Mouse (Mus musculus): ENCODE measurements around the gene Sost. TPM values are rescaled to one million over a fixed set of nuclear protein-coding genes. Genes with fewer than 3 reads are reported as not detected.

Sost gene
- polyA plus RNA-seq, 1 experiment from 2014 or later = not detected

DNA sequence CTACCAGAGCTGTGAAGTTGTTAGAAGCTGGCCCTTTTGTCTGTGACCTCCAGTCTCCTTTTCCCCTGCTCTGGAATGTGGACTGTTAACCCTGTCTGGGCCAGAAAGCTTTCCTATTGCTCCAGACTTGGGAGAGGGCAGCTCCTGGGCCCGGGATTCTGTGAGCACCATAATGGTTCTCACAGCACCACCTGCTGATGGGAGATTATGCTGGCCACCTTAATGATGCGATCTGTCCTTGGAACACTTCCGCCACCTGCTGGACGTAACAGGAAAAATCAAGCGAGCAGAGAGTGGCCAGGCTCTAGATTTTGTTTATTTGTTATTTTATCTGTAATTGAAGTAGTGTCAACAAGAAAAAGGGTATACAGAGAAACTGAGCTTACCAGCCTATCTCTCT, 2.0 kb upstream of the Sost start:
- 0 out of 2 replicates have a peak, but pooled peaks cover 2% of the 10 kb centered on the region for H3K36me3 ChIP-seq (ENCODE audit: control insufficient read depth, insufficient read depth, low read length)
- H3K9me3 ChIP-seq (ENCODE audit: control insufficient read depth, low read length) = no peaks in the 10 kb centered on the region
- H3K4me3 ChIP-seq (ENCODE audit: low read depth, low read length) = no peak overlapping the region
- H3K9ac ChIP-seq (ENCODE audit: low read depth, low read length) = no peak overlapping the region
- no peak overlapping the region for H3K4me2 ChIP-seq
- WGBS = 2% methylated on average over 5 of the region's 5 CpGs
- no peak overlapping the region for H3K27ac ChIP-seq (ENCODE audit: low read depth, low read length)
- DNase-seq (ENCODE audit: low spot score) (peak; percentile 69), ATAC-seq (replicated peaks; ENCODE audit: low FRiP score) (peak; percentile 45; the same call in 1 of the 2 replicates)
- H3K27me3 ChIP-seq (replicated peaks; ENCODE audit: control insufficient read depth, insufficient read depth, low read length) = peaks cover 48% of the 10 kb centered on the region
- peaks cover 4% of the 10 kb centered on the region; the same call in 1 of the 2 replicates for H3K4me1 ChIP-seq (replicated peaks; ENCODE audit: control insufficient read depth, insufficient read depth, low read length)

DNA sequence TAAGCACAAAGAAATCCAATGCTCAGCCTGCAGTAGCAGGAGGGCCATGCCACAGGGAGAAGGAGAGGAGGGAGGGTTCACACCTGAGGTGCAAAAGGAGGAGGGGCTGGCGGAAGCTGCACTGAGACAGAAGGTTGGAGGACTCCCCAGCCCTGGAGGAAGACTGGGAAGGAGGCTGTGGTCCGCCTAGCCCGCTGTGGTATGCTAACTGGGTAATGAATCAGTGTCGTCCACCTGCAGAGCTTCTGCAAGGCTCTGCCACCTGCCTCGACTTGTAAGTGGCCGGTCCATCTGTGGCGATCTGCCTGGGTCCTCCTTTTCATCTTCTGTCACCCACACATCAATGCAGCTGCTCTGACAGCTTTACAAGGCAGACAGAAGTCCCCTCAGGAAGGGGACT, 1.5 kb upstream of the Sost start:
- Histone ChIP-seq H3K27me3 (replicated peaks; ENCODE audit: control insufficient read depth, insufficient read depth, low read length) (peaks cover 53% of the 10 kb centered on the region), H3K36me3 (ENCODE audit: control insufficient read depth, insufficient read depth, low read length) (no peaks in the 10 kb centered on the region), H3K4me3 (ENCODE audit: low read depth, low read length) (no peak overlapping the region), H3K27ac (ENCODE audit: low read depth, low read length) (no peak overlapping the region), H3K4me1 (replicated peaks; ENCODE audit: control insufficient read depth, insufficient read depth, low read length) (peaks cover 4% of the 10 kb centered on the region; the same call in 1 of the 2 replicates), H3K4me2 (no peak overlapping the region; the same call in 1 of the 2 replicates), H3K9me3 (ENCODE audit: control insufficient read depth, low read length) (no peaks in the 10 kb centered on the region), H3K9ac (ENCODE audit: low read depth, low read length) (no peak overlapping the region)
- ATAC-seq (replicated peaks; ENCODE audit: low FRiP score) (no peak), DNase-seq (ENCODE audit: low spot score) (no peak)
- 14% methylated on average over 7 of the region's 7 CpGs for WGBS

DNA sequence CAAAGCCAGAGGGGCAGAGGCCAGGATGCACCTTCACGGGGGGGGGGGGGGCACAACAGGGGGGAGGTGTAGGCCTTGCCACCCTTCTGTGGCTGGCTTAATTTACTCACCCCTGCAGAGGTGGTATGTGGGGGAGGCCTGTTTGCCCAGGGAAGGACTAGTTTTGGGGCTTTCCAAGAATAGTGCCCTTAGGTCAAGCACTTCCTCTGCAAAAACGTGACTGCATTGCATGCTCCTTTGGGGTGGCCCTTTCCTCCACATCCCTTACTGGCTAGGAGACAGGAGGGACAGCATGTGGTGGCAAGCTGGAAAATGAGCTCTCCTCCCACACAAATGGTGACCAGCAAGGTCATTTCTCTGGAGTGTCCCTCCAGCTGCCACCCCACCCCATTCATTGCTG, 1.3 kb downstream of the Sost start:
- Histone ChIP-seq H3K27ac (ENCODE audit: low read depth, low read length) (no peak overlapping the region), H3K9ac (ENCODE audit: low read depth, low read length) (no peak overlapping the region), H3K4me3 (ENCODE audit: low read depth, low read length) (no peak overlapping the region), H3K4me1 (replicated peaks; ENCODE audit: control insufficient read depth, insufficient read depth, low read length) (peaks cover 4% of the 10 kb centered on the region; the same call in 1 of the 2 replicates), H3K4me2 (no peak overlapping the region), H3K36me3 (ENCODE audit: control insufficient read depth, insufficient read depth, low read length) (no peaks in the 10 kb centered on the region), H3K27me3 (replicated peaks; ENCODE audit: control insufficient read depth, insufficient read depth, low read length) (peaks cover 81% of the 10 kb centered on the region), H3K9me3 (ENCODE audit: control insufficient read depth, low read length) (no peaks in the 10 kb centered on the region)
- ATAC-seq (replicated peaks; ENCODE audit: low FRiP score) (no peak), DNase-seq (ENCODE audit: low spot score) (no peak)
- 0% methylated on average over 2 of the region's 2 CpGs for WGBS

DNA sequence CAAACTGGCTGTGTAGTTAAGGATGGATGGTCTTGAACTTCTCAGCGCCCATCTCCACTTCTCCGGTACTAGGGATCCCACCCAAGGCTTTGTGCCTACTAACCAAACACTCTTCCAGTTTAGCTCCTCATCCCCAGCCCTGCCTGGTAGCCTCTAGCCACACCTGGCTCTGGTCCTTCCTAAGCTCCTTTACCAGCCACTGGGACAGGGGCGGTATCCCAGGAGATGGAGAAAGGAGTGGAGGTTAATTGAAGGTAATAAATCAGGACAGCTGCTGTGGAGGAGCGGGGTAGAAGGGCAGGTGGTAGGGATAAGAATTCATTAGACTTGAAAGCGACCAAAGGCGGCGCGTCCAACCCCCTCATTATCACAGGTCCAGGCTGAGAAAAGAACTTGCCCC, 2.2 kb downstream of the Sost start:
- Histone ChIP-seq H3K36me3 (ENCODE audit: control insufficient read depth, insufficient read depth, low read length) (no peaks in the 10 kb centered on the region), H3K4me3 (ENCODE audit: low read depth, low read length) (no peak overlapping the region; the same call in 1 of the 2 replicates), H3K4me2 (peak overlapping the region; percentile 78), H3K9ac (ENCODE audit: low read depth, low read length) (no peak overlapping the region), H3K27ac (ENCODE audit: low read depth, low read length) (no peak overlapping the region), H3K4me1 (replicated peaks; ENCODE audit: control insufficient read depth, insufficient read depth, low read length) (peaks cover 4% of the 10 kb centered on the region; the same call in 1 of the 2 replicates), H3K9me3 (ENCODE audit: control insufficient read depth, low read length) (no peaks in the 10 kb centered on the region), H3K27me3 (replicated peaks; ENCODE audit: control insufficient read depth, insufficient read depth, low read length) (peaks cover 81% of the 10 kb centered on the region)
- ATAC-seq (replicated peaks; ENCODE audit: low FRiP score) = no peak
- no peak for DNase-seq (ENCODE audit: low spot score)
- 11% methylated on average over 8 of the region's 8 CpGs for WGBS

DNA sequence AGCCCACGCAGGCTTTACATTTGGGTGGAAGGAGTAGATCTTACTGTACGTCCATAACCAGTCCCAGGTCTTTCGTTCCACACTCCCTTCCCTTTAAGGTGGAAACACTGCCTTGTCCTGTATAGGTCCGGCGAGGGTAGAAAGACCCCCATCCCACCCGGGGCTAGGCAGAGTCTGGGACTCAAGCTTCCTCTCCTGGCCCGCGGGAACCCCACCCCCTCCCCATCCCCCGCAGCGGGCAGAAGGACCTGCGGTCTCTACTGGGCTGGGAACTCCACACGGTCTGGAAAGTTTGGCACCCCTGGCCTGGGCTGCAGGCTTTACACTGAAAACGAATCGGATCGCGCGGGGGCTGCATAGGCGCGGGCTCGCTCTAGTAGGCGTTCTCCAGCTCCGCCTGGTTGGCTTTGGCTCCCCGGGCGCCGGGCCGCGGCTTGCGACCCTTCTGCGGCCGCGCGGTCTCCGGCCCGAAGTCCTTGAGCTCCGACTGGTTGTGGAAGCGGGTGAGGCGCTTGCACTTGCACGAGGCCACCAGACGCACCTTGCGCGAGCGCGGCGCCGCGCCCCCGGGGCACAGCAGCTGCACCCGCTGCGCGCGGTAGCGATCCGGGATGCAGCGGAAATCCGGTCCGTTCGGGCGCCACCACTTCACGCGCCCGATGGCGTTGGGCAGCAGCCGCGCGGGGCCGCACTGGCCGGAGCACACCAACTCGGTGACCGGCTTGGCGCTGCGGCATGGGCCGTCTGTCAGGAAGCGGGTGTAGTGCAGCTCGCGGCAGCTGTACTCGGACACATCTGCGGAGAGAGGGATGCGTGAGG, 3.1 kb downstream of the Sost start:
- peak overlapping the region; percentile 47 for H3K4me3 ChIP-seq (ENCODE audit: low read depth, low read length)
- under 1% methylated on average over 78 of the region's 78 CpGs for WGBS
- H3K9ac ChIP-seq (ENCODE audit: low read depth, low read length) = no peak overlapping the region; the same call in 1 of the 2 replicates
- H3K4me1 ChIP-seq (replicated peaks; ENCODE audit: control insufficient read depth, insufficient read depth, low read length) = peaks cover 4% of the 10 kb centered on the region; the same call in 1 of the 2 replicates
- ATAC-seq (replicated peaks; ENCODE audit: low FRiP score) (no peak), DNase-seq (ENCODE audit: low spot score) (no peak)
- no peaks in the 10 kb centered on the region for H3K9me3 ChIP-seq (ENCODE audit: control insufficient read depth, low read length)
- no peaks in the 10 kb centered on the region for H3K36me3 ChIP-seq (ENCODE audit: control insufficient read depth, insufficient read depth, low read length)
- peaks cover 82% of the 10 kb centered on the region for H3K27me3 ChIP-seq (replicated peaks; ENCODE audit: control insufficient read depth, insufficient read depth, low read length)
- H3K27ac ChIP-seq (ENCODE audit: low read depth, low read length) = no peak overlapping the region
- H3K4me2 ChIP-seq = peak overlapping the region; percentile 78

DNA sequence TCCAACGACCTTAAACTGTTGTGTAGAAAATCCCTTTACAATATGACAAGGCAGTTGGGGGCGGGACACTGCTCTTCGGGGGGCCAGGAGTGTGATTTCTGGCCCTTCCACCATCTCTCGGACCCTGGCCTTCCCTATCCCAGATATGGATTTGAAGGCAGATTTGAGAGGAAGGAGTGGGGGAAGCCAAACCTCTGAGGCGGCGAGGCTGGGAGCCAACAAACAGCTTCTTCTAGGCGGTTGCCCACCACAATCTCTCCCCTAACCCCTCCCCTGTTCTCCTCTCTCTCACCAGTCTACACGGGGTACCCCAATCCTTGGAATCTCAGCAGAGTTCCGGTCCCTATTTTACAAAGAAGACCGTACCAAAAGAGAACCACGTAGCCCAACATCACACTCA, 3.8 kb downstream of the Sost start:
- no peaks in the 10 kb centered on the region for H3K36me3 ChIP-seq (ENCODE audit: control insufficient read depth, insufficient read depth, low read length)
- peak overlapping the region; percentile 47 for H3K4me3 ChIP-seq (ENCODE audit: low read depth, low read length)
- WGBS = 2% methylated on average over 11 of the region's 11 CpGs
- H3K4me1 ChIP-seq (replicated peaks; ENCODE audit: control insufficient read depth, insufficient read depth, low read length) = peaks cover 4% of the 10 kb centered on the region; the same call in 1 of the 2 replicates
- H3K27me3 ChIP-seq (replicated peaks; ENCODE audit: control insufficient read depth, insufficient read depth, low read length) = peaks cover 77% of the 10 kb centered on the region
- no peaks in the 10 kb centered on the region for H3K9me3 ChIP-seq (ENCODE audit: control insufficient read depth, low read length)
- ATAC-seq (replicated peaks; ENCODE audit: low FRiP score) (no peak), DNase-seq (ENCODE audit: low spot score) (no peak)
- peak overlapping the region; percentile 78 for H3K4me2 ChIP-seq
- no peak overlapping the region for H3K9ac ChIP-seq (ENCODE audit: low read depth, low read length)
- no peak overlapping the region for H3K27ac ChIP-seq (ENCODE audit: low read depth, low read length)

DNA sequence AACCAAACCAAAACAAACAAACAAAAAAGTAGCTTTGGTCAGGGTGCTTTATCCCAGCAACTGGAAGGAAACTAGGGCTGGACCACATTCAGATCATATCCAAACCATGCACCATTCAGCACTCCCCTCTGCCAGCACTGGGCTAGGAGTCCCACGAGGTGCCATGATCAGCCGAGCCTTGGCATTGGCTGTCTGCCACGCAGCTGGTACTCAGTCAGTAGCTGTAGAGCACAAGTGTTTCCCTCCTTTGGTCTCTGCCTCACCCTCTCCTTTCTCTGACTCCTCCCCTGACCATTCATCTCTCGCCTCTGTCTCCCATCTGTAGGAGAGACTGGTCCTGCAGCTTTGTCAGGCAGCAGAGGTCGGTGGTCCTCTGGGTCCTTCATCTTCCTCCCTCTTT, 9.3 kb downstream of the Sost start:
- DNase-seq (ENCODE audit: low spot score) = no peak

DNA sequence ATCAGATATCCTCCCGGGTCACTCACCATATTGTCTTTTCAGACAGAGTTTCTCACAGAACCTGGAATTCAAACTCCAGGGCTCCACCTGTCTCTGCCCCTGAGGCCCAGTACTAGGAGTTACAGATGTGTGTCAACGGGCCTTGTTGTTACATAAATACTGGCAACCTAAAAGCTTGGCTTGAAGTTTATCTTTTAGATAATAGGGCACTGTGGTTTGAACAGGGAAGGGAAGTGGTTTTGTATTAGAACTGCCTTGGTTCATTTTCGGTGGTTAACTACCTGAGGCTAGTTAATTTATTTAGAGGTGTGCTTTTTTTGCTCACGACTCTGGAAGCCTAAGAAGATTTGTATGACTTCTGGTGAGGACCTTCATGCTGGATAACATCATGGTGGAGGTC, 13.4 kb downstream of the Sost start:
- no peak overlapping the region for H3K9ac ChIP-seq (ENCODE audit: low read depth, low read length)
- H3K9me3 ChIP-seq (ENCODE audit: control insufficient read depth, low read length) = no peaks in the 10 kb centered on the region
- peaks cover 14% of the 10 kb centered on the region for H3K4me1 ChIP-seq (replicated peaks; ENCODE audit: control insufficient read depth, insufficient read depth, low read length)
- 0 out of 2 replicates have a peak overlapping the region, but pooled peaks have one; percentile 54 for H3K27ac ChIP-seq (ENCODE audit: low read depth, low read length)
- peak overlapping the region; percentile 57 for H3K4me2 ChIP-seq
- H3K4me3 ChIP-seq (ENCODE audit: low read depth, low read length) = no peak overlapping the region
- ATAC-seq (replicated peaks; ENCODE audit: low FRiP score) (no peak), DNase-seq (ENCODE audit: low spot score) (no peak)
- H3K36me3 ChIP-seq (ENCODE audit: control insufficient read depth, insufficient read depth, low read length) = no peaks in the 10 kb centered on the region
- peaks cover 9% of the 10 kb centered on the region for H3K27me3 ChIP-seq (replicated peaks; ENCODE audit: control insufficient read depth, insufficient read depth, low read length)
- WGBS = 24% methylated on average over 4 of the region's 4 CpGs

More for the DNA sequence above, 9.3 kb downstream of the Sost start:
- Histone ChIP-seq H3K27me3 (replicated peaks; ENCODE audit: control insufficient read depth, insufficient read depth, low read length) (peaks cover 29% of the 10 kb centered on the region), H3K9ac (ENCODE audit: low read depth, low read length) (no peak overlapping the region), H3K4me1 (replicated peaks; ENCODE audit: control insufficient read depth, insufficient read depth, low read length) (peaks cover 11% of the 10 kb centered on the region), H3K36me3 (ENCODE audit: control insufficient read depth, insufficient read depth, low read length) (no peaks in the 10 kb centered on the region), H3K4me2 (no peak overlapping the region), H3K27ac (ENCODE audit: low read depth, low read length) (no peak overlapping the region), H3K9me3 (ENCODE audit: control insufficient read depth, low read length) (no peaks in the 10 kb centered on the region), H3K4me3 (ENCODE audit: low read depth, low read length) (no peak overlapping the region)
- no peak for ATAC-seq (replicated peaks; ENCODE audit: low FRiP score)
- WGBS = 67% methylated on average over 5 of the region's 5 CpGs

All from liver, embryonic 11.5 days (tissue).